Mouse (Mus musculus) embryo, embryonic 10 days (tissue): ENCODE data around the gene Cldn34a.
"Not testable (repeated sequence)": the region's sequence is repeated elsewhere in the genome, so short reads cannot be mapped to it uniquely, and the experiment has no call there.

Experiments
- DNase-seq: peaks from one replicate; pipeline ENCODE4 v3.0.0-alpha.2; 2015; ENCODE audit warnings: low spot score

The Cldn34a gene

DNA sequence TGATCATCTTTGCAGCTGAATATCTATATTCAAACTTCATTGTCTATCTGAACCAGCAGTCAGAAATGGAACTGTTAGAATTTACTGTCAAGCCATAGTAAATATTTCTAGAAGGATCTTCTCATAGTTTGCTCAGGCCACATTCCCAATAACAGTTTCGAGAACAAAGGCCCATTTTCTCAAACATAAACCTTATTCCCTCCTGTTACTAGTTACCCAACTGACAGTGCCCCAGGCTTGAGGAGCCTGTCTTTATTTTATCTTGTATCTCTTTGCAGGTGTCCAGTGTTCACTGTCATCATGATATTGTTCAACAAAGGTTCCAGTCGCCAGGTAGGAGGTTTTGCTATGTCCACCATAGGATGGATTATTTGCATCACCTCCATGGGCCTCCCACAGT lies at the start of gene Cldn34a:
Gene Cldn34a, plus strand, starts transcription at position 301 of the 400 bp plus-strand sequence.
- DNase-seq = no peak

DNA sequence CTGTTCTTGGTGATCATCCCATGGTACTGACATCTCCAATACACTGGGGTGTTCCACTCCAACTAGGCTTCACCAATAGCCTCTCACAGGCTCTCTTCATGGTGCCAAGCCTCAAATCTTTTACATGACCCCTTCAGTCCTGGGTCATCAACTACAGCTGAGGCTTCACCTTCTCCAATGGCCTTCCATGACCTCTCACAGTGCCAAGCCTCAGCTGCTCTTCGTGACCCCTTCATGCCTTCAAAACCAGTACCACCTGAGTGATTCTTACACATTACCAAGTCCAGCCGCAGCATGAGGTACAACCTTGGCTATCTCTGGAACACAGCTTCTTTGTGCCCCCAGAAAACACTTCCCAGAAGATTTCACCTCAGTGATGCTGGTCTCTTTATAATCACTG lies 44.5 kb upstream of the Cldn34a start:
- DNase-seq = not testable (repeated sequence)

DNA sequence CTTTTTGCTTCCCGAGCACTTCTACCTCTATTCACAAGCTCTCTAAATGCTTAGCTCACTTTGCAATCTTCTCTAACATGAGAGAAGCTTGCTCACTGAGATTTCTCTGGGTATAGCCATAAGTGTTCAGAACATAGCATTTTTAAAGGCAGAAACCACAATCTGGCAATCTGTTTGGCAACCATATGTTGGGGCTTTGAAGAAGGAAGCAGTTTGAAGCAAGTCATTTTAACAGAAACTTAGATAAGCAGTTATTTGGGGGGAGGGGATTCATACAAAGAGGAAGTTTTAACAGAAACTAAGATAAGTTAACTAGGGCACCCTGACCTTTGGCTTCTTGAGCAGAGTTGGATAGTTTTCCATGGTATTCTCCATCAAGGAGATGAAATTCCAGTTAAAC lies 17.4 kb upstream of the Cldn34a start:
- no peak for DNase-seq

DNA sequence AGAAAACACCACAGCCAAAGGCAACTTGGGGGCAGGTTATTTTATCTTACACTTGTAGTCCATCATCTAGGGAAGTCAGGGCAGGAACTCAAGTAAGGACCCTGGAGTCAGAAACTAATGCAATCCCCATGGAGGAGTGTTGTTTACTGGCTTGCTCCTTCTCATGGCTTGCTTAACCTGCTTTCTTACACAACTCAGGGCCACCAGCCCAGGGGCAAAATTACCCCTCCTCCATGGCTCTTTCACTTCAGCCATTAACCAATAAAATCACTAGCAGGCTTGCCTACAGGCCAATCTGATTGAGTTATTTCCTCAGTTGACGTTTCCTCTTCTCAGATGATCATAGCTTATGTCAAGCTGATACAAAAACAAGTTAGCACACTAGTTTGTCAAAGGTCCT lies 15.0 kb upstream of the Cldn34a start:
- DNase-seq = no peak

DNA sequence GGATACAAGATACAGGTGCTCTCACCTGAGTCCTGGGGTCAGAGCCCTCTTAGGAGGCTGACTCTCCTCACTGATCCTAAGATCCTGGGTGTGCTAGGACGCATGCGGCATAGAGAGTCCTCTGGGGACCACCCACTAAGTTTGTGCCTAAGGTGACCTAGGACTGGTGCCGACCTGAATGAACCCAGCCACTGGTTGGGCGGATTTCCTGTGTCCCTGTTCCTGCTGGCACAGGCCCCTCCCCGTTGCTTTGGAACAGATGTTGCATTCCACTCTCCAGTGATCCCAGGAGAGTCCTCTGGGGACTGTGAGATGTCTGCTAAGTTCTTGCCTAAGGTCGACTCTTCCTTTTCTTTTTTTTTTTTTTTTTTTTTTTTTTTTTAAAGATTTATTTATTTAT lies 5.7 kb upstream of the Cldn34a start:
- DNase-seq = no peak
